Mouse (Mus musculus): ENCODE data around the gene Por. TPM values are rescaled to one million over a fixed set of nuclear protein-coding genes. Genes with fewer than 3 reads are reported as not detected.

Gene Por
- polyA plus RNA-seq, 1 experiment from 2014 or later, result 33.2 TPM

Small RNAs within 50 kb of the gene (microRNA-seq; reads per million reads assigned to microRNA genes)
- not detected for gene Mir7034

Other genes starting within 250 kb of the Por start
- gene Hip1, start 124.9 kb upstream of the Por start, polyA plus RNA-seq (2014; fragmentation: Nextera tagmentation; extraction: Ambion mirVana), result 30.2 and 31.7 TPM in 2 replicates
- gene Ccl26, start 106.5 kb upstream of the Por start, polyA plus RNA-seq (2014; fragmentation: Nextera tagmentation; extraction: Ambion mirVana), result not detected in 2 replicates
- 0.51 and 0.66 TPM in 2 replicates for gene Ccl24, start 97.0 kb upstream of the Por start, polyA plus RNA-seq (2014; fragmentation: Nextera tagmentation; extraction: Ambion mirVana)
- gene Rhbdd2, start 37.4 kb upstream of the Por start, polyA plus RNA-seq (2014; fragmentation: Nextera tagmentation; extraction: Ambion mirVana), result 34.2 and 36.7 TPM in 2 replicates
- gene Tmem120a, start 74.4 kb downstream of the Por start, polyA plus RNA-seq (2014; fragmentation: Nextera tagmentation; extraction: Ambion mirVana), result 34.1 and 34.6 TPM in 2 replicates
- 0.26 and 0.42 TPM in 2 replicates for gene Styxl1, start 108.4 kb downstream of the Por start, polyA plus RNA-seq (2014; fragmentation: Nextera tagmentation; extraction: Ambion mirVana)
- 1,172 and 1,176 TPM in 2 replicates for gene Mdh2, start 108.4 kb downstream of the Por start, polyA plus RNA-seq (2014; fragmentation: Nextera tagmentation; extraction: Ambion mirVana)
- 0.15 TPM in 1 of 2 replicates, not detected in the other for gene Srrm3, start 136.9 kb downstream of the Por start, polyA plus RNA-seq (2014; fragmentation: Nextera tagmentation; extraction: Ambion mirVana)
- gene Hspb1, start 217.9 kb downstream of the Por start, polyA plus RNA-seq (2014; fragmentation: Nextera tagmentation; extraction: Ambion mirVana), result 911 and 1,014 TPM in 2 replicates